Mouse (Mus musculus) embryonic fibroblast, embryonic 13.5 days (primary cell): Measurements from ENCODE around the gene Trappc2l.

Source experiments
- CTCF ChIP-seq: IDR thresholded peaks from 2 replicates; pipeline ENCODE4 v1.5.1; 2011; ENCODE audit warnings: mild to moderate bottlenecking, control low read depth, low read length, moderate library complexity, borderline replicate concordance; ENCODE audit not compliant: insufficient read depth
- POLR2A ChIP-seq: IDR thresholded peaks from 2 replicates; pipeline ENCODE4 v1.6.1; 2011; ENCODE audit warnings: low read depth, mild to moderate bottlenecking, control low read depth, low read length, moderate library complexity

DNA sequence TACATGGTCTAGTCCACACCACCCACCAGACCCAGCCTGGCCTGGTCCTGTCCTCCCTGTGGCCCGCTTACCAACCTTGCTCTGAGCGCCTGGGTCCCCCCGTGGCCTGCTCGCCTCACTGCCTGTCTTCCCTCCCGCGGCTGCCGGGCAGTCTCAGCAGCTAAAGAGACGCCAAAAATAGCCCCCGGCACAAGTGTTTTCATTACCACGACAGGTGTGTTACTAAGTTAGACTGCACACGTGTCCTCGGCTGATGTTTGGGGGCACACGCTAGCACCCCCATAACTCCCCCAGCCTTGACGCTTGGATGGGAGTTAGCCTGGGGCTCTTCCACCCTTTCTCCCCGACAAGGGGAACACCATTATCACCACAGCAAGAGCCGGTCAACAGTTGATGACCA is 34.9 kb downstream of the Trappc2l start:
- no peak for TF ChIP-seq POLR2A
- no peak for TF ChIP-seq CTCF
